Comparison of ENCODE assay signal across 9 mouse cellular contexts in genomic region chr5:139826357-139827055, GRCm38 (mm10). TPM values are rescaled to one million over a fixed set of nuclear protein-coding genes. Genes with fewer than 3 reads are reported as not detected.
DNase-seq lines count a peak whose midpoint lies in the region; ATAC-seq and TF ChIP-seq lines count a peak whose summit lies in the region.
"Had no signal": no experiment of that assay in that cellular context is flagged by ENCODE, and none has a peak within 500 bp of the region (broad histone marks: within the 10 kb centered on the region; RNA-seq: fewer than 3 reads in every experiment).

TSS of gene Gm26938 (minus strand) at chr5:139826407.
TSS of gene Psmg3 (minus strand) at chr5:139826885.

- 0 out of 2 replicates have a peak, but pooled peaks cover 11% of the 10 kb centered on the region for H3K27me3 ChIP-seq in heart, embryonic 13.5 days (replicated peaks)
- no peaks in the 10 kb centered on the region for H3K27me3 ChIP-seq in kidney, postnatal 0 days (ENCODE audit: insufficient read depth, low read length)
- no peaks in the 10 kb centered on the region for H3K27me3 ChIP-seq in liver, embryonic 11.5 days (replicated peaks; ENCODE audit: control insufficient read depth, insufficient read depth, low read length)
- H3K27me3 ChIP-seq in myocyte (ENCODE audit: control insufficient read depth, insufficient read depth, insufficient read length): no peaks in the 10 kb centered on the region

- H3K9me3 ChIP-seq in heart, embryonic 13.5 days: no peaks in the 10 kb centered on the region
- H3K9me3 ChIP-seq in kidney, postnatal 0 days (replicated peaks; ENCODE audit: low read length): no peaks in the 10 kb centered on the region
- no peaks in the 10 kb centered on the region for H3K9me3 ChIP-seq in liver, embryonic 11.5 days (ENCODE audit: control insufficient read depth, low read length)

- H3K9ac ChIP-seq in heart, embryonic 13.5 days: peak within 1 kb of the TSS; percentile 94
- peak within 1 kb of the TSS; percentile 84 for H3K9ac ChIP-seq in kidney, postnatal 0 days (ENCODE audit: low read depth, low read length)
- H3K9ac ChIP-seq in liver, embryonic 11.5 days (ENCODE audit: low read depth, low read length): peak within 1 kb of the TSS; percentile 86

- H3K79me2 ChIP-seq in myocyte (ENCODE audit: control insufficient read depth, insufficient read depth): peaks cover 14% of the 10 kb centered on the region

- under 1% methylated on average over 43 of the region's 43 CpGs for WGBS in heart, embryonic 13.5 days
- WGBS in kidney, postnatal 0 days: under 1% methylated on average over 43 of the region's 43 CpGs
- WGBS in liver, embryonic 11.5 days: under 1% methylated on average over 43 of the region's 43 CpGs

- peak within 1 kb of the TSS; percentile 100 for H3K4me3 ChIP-seq in brown adipose tissue, adult 24 weeks (ENCODE audit: insufficient read depth, low read depth, low read length)
- H3K4me3 ChIP-seq in heart, embryonic 13.5 days: peak within 1 kb of the TSS; percentile 96
- peak within 1 kb of the TSS; percentile 90 for H3K4me3 ChIP-seq in kidney, postnatal 0 days (replicated peaks; ENCODE audit: low read depth, low read length)
- H3K4me3 ChIP-seq in liver, embryonic 11.5 days (ENCODE audit: low read depth, low read length): peak within 1 kb of the TSS; percentile 93
- peak within 1 kb of the TSS; percentile 88 for H3K4me3 ChIP-seq in myocyte

- peak within 1 kb of the TSS; percentile 45 for H3ac ChIP-seq in myocyte (ENCODE audit: control insufficient read depth, insufficient read length)

- peaks cover 30% of the 10 kb centered on the region for H3K36me3 ChIP-seq in heart, embryonic 13.5 days
- peaks cover 7% of the 10 kb centered on the region; the same call in 1 of the 2 replicates for H3K36me3 ChIP-seq in kidney, postnatal 0 days (ENCODE audit: insufficient read depth, low read length)
- peaks cover 27% of the 10 kb centered on the region for H3K36me3 ChIP-seq in liver, embryonic 11.5 days (ENCODE audit: control insufficient read depth, insufficient read depth, low read length)
- H3K36me3 ChIP-seq in myocyte (ENCODE audit: control insufficient read depth, insufficient read depth): peaks cover 8% of the 10 kb centered on the region

- H3K27ac ChIP-seq in brown adipose tissue, adult 24 weeks (replicated peaks; ENCODE audit: low read depth, low read length): peak within 1 kb of the TSS; percentile 74
- H3K27ac ChIP-seq in heart, embryonic 13.5 days (replicated peaks): peak within 1 kb of the TSS; percentile 63
- peak within 1 kb of the TSS; percentile 73 for H3K27ac ChIP-seq in kidney, postnatal 0 days
- H3K27ac ChIP-seq in liver, embryonic 11.5 days (ENCODE audit: low read depth, low read length): peak within 1 kb of the TSS; percentile 60

- H3K4me1 ChIP-seq in brown adipose tissue, adult 24 weeks (ENCODE audit: control insufficient read depth, insufficient read depth, insufficient read length, low read length): peaks cover 5% of the 10 kb centered on the region
- H3K4me1 ChIP-seq in heart, embryonic 13.5 days: peaks cover 11% of the 10 kb centered on the region
- H3K4me1 ChIP-seq in kidney, postnatal 0 days (replicated peaks; ENCODE audit: insufficient read depth, low read length): peaks cover 9% of the 10 kb centered on the region
- H3K4me1 ChIP-seq in liver, embryonic 11.5 days (replicated peaks; ENCODE audit: control insufficient read depth, insufficient read depth, low read length): peaks cover 22% of the 10 kb centered on the region

- TF ChIP-seq CTCF in kidney, postnatal 0 days (IDR thresholded peaks at IDR 0.05; ENCODE audit: low read depth): no peak

- TF ChIP-seq POLR2A in myocyte (IDR thresholded peaks at IDR 0.05; ENCODE audit: insufficient read length, low read depth): peak; percentile 74

- peak within 1 kb of the TSS; percentile 77 for H3K4me2 ChIP-seq in heart, embryonic 13.5 days
- peak within 1 kb of the TSS; percentile 88 for H3K4me2 ChIP-seq in kidney, postnatal 0 days (ENCODE audit: low read length)
- peak within 1 kb of the TSS; percentile 97 for H3K4me2 ChIP-seq in liver, embryonic 11.5 days
- H3K4me2 ChIP-seq in myocyte (ENCODE audit: low read depth): peak within 1 kb of the TSS; percentile 87

- ATAC-seq in CD4-positive, CD25-positive, alpha-beta regulatory T cell, adult 4 months: peak; percentile 80
- peak; percentile 97 for ATAC-seq in erythroid progenitor cell, adult 5-6 weeks (replicated peaks; ENCODE audit: low FRiP score, poor library complexity, severe bottlenecking)
- peak; percentile 60; the same call in 1 of the 2 replicates for ATAC-seq in heart, embryonic 13.5 days (ENCODE audit: extremely low read depth, insufficient number of reproducible peaks, low FRiP score, low TSS enrichment)
- peak; percentile 74 for ATAC-seq in kidney, postnatal 0 days (replicated peaks; ENCODE audit: low FRiP score, low read depth)
- ATAC-seq in liver, embryonic 11.5 days (replicated peaks; ENCODE audit: low FRiP score): peak; percentile 85

- peak; percentile 85 for DNase-seq in kidney, postnatal 0 days (ENCODE audit: low spot score)
- peak; percentile 93 for DNase-seq in liver, embryonic 11.5 days (ENCODE audit: low spot score)
- peak; percentile 90 to 96 for DNase-seq in spleen, postnatal 4 days (ENCODE audit: low spot score in 2 of 2)

TF ChIP-seq in myocyte, 11 proteins besides CTCF, POLR2A, EP300 and RAD21:
- no peak for TF ChIP-seq TCF12 (IDR thresholded peaks at IDR 0.05; ENCODE audit: insufficient read depth, poor library complexity, severe bottlenecking)
- no peak for TF ChIP-seq TCF3 (IDR thresholded peaks at IDR 0.05; ENCODE audit: insufficient read length, low read depth)
- TF ChIP-seq SRF (IDR thresholded peaks at IDR 0.05; ENCODE audit: control insufficient read depth, insufficient read length, low read depth): no peak
- TF ChIP-seq E2F4 (IDR thresholded peaks at IDR 0.05; ENCODE audit: insufficient read depth): peak; percentile 20
- peak in 1 of 3 experiments; percentile 33 for TF ChIP-seq MYOG (IDR thresholded peaks at IDR 0.05; ENCODE audit: control insufficient read depth in 1 of 3, insufficient read depth in 1 of 3, insufficient read length in 2 of 3, low read depth in 2 of 3)
- no peak for TF ChIP-seq CEBPB (IDR thresholded peaks at IDR 0.05; ENCODE audit: insufficient read depth, poor library complexity, severe bottlenecking)
- peak; percentile 69 for TF ChIP-seq POLR2AphosphoS2 (IDR thresholded peaks at IDR 0.05; ENCODE audit: insufficient read length, low read depth)

RNA-seq across cellular contexts. Expression of gene Gm26938, which starts in this region (rescaled TPM):
- not detected for polyA plus RNA-seq in CD4-positive, CD25-positive, alpha-beta regulatory T cell, adult 4 months (2017; shearing (Covaris generic))
- not detected in 2 replicates for polyA plus RNA-seq in brown adipose tissue, adult 24 weeks (2012; ENCODE audit: insufficient read depth, insufficient read length, missing spikeins)
- not detected in 2 replicates for total RNA-seq in erythroid progenitor cell, adult 5-6 weeks (2015; ENCODE audit: low replicate concordance)
- total RNA-seq in erythroid progenitor cell, adult 5-6 weeks (2017; ENCODE audit: low replicate concordance): not detected in 2 replicates
- polyA plus RNA-seq in heart, embryonic 13.5 days (2015; fragmentation: Nextera tagmentation; extraction: Ambion mirVana): 0.31 TPM in 1 of 2 replicates, not detected in the other
- polyA plus RNA-seq in kidney, postnatal 0 days (2015; fragmentation: Nextera tagmentation; extraction: Ambion mirVana): not detected in 2 replicates
- polyA plus RNA-seq in liver, embryonic 11.5 days (2014; fragmentation: Nextera tagmentation; extraction: Ambion mirVana): not detected in 2 replicates
- not detected for polyA plus RNA-seq in myocyte (2012; fragmentation: generic; extraction: Trizol)
- polyA plus RNA-seq: large intestine, adult 2 months had no signal

RNA-seq across cellular contexts. Expression of gene Psmg3, which starts in this region (rescaled TPM):
- 10 to 100 TPM; 45.9 to 60.3 TPM for polyA plus RNA-seq in CD4-positive, CD25-positive, alpha-beta regulatory T cell, adult 4 months (2017; shearing (Covaris generic))
- polyA plus RNA-seq in brown adipose tissue, adult 24 weeks (2012; ENCODE audit: insufficient read depth, insufficient read length, missing spikeins): 17.8 and 20.9 TPM in 2 replicates
- 3.2 and 25.2 TPM in 2 replicates for total RNA-seq in erythroid progenitor cell, adult 5-6 weeks (2015; ENCODE audit: low replicate concordance)
- 5.3 and 15.7 TPM in 2 replicates for total RNA-seq in erythroid progenitor cell, adult 5-6 weeks (2017; ENCODE audit: low replicate concordance)
- 41.3 and 48.0 TPM in 2 replicates for polyA plus RNA-seq in heart, embryonic 13.5 days (2015; fragmentation: Nextera tagmentation; extraction: Ambion mirVana)
- polyA plus RNA-seq in kidney, postnatal 0 days (2015; fragmentation: Nextera tagmentation; extraction: Ambion mirVana): 61.0 and 66.9 TPM in 2 replicates
- polyA plus RNA-seq in liver, embryonic 11.5 days (2014; fragmentation: Nextera tagmentation; extraction: Ambion mirVana): 112 and 124 TPM in 2 replicates
- polyA plus RNA-seq in myocyte (2012; fragmentation: generic; extraction: Trizol): 57.7 TPM

Comparison
In these comparisons a context has a peak if more than half of its experiments do, and no peak if none do; other contexts are left out.
1. Peak in every context shown above with its lines: DNase-seq, ATAC-seq, H3K4me3 ChIP-seq and H3K27ac ChIP-seq.